Mouse (Mus musculus) Muller cell, postnatal 12 days (primary cell): Measurements from ENCODE around the gene Olfr128.
"Not testable (repeated sequence)": the region's sequence is repeated elsewhere in the genome, so short reads cannot be mapped to it uniquely, and the experiment has no call there.

Source experiments
- DNase-seq: peaks from one replicate; pipeline ENCODE4 v3.0.0-alpha.2; 2015; ENCODE audit errors: inconsistent ontology term

Olfr128 gene

DNA sequence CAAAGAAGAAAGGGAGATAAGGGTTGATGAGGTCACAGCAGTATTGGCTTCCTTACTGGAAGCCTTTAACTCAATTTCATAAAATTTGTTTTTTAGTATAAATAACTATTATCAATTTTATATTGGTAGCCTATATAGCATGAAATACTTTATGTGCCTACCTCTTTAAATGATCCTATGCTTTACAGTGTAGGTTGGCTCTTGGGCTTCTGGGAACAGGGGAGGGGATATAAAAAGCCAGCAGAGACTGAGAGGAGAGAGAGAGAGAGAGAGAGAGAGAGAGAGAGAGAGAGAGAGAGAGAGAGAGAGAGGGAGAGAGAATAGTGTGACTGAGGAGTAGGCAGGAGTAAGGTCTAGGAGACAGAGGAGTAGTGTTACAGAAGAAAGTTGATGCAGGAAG is at the start of gene Olfr128:
Gene Olfr128, plus strand, starts transcription at position 301 of the 400 bp plus-strand sequence.
- DNase-seq: no peak

DNA sequence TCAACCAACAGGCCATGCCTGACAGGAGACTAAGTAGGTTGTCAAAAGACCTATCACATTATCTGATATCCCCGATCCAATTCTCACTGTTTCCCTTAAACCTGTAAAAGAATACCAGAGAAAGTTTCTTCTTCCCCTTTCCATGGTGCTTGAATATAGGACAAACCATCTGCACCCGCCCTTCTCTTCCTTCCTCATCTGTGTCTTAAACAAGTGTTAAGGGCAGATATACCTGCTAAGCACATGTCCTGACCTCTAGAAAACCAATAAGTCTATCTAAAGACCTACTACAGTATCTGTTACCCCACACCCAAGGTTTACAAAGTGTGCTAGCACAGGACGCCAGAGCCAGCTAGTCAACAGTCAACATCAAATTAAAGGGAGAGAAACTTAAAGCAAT is 46.5 kb upstream of the Olfr128 start:
- DNase-seq: no peak

- no peak for DNase-seq
These were observed 20.2 kb upstream of the Olfr128 start, which contains the start of gene Olfr127 for GRCm38 (mm10) chr17:37900137-37900536. Gene Olfr127 (plus strand): TSS chr17:37900437.

GRCm38 (mm10) chr17:37906821-37907220 is 13.5 kb upstream of the Olfr128 start:
- DNase-seq: not testable (repeated sequence)

DNA sequence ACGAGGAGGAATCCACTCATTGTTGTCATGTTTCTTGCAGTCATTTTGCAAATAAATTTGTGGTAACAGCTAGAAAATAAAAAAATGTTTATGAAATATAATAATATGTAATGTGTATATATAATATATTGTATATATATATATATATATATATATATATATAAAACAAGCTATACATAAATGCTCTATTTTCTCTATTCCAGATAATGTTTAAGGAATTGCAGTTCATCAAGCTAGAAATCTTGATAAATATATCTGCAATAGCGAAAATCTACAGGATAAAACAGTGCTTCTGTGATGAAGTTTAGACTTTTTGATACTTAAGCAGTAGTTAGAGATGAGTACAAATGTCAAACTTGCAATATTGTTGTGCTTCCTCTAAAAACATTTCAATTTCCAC is 32.6 kb downstream of the Olfr128 start, which contains the start of gene Olfr761:
Gene Olfr761, minus strand, starts transcription at position 101 of the 400 bp plus-strand sequence.
- no peak for DNase-seq

DNA sequence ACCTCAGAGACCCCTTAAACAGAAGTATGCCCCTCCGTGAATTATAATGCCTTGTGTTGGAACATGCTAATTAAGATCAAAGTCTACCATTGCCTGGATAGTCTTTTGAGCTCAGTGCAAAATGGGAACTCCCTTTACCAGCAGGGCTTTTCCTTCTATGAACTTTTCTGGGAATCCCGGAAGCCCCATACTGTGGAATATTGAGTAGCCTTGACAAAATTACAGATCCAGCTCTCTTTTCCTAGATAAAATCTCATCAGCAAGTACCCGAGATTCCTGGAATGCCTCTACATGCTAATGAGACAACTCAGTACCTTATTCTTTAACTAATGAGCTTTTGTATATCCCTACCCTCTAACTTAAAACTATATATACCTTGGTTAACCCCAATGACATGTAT is 53.2 kb downstream of the Olfr128 start:
- DNase-seq: no peak
